Mouse (Mus musculus): Measurements from ENCODE around the gene Gm20937.
"Not testable (repeated sequence)": the region's sequence is repeated elsewhere in the genome, so short reads cannot be mapped to it uniquely, and the experiment has no call there.

The Gm20937 gene

GRCm38 (mm10) chrY:68294798-68295197, at the start of gene Gm20937:
Gene Gm20937 (minus strand): TSS chrY:68294898.
- not testable (repeated sequence) for DNase-seq (ENCODE audit: low spot score in 2 of 2)

All from urinary bladder, adult 18-20 months (tissue).